Mouse (Mus musculus) neural tube, embryonic 12.5 days (tissue): ENCODE data around the gene Gm42674. TPM values are rescaled to one million over a fixed set of nuclear protein-coding genes. Genes with fewer than 3 reads are reported as not detected.

Source experiments
- ATAC-seq: fragments of 200-750 bp; cut with Nextera tagmentation; 2 replicates; pipeline ENCODE4 v1.8.0; 2017; ENCODE audit warnings: low read depth, mild to moderate bottlenecking, moderate TSS enrichment, moderate library complexity; ENCODE audit not compliant: low FRiP score
- H3K27ac ChIP-seq: fragments of 300-500 bp; sonication (generic); 2 replicates; pipeline ENCODE4 v1.5.1; 2016
- H3K27me3 ChIP-seq: fragments of 300-500 bp; sonication (generic); replicated peaks from 2 replicates; pipeline ENCODE4 v1.6.1; 2016; ENCODE audit warnings: mild to moderate bottlenecking
- H3K36me3 ChIP-seq: fragments of 300-500 bp; sonication (generic); 2 replicates; pipeline ENCODE4 v1.6.1; 2016; ENCODE audit warnings: mild to moderate bottlenecking
- H3K4me1 ChIP-seq: fragments of 300-500 bp; sonication (generic); 2 replicates; pipeline ENCODE4 v1.6.1; 2016
- H3K4me2 ChIP-seq: fragments of 300-500 bp; sonication (generic); replicated peaks from 2 replicates; pipeline ENCODE4 v1.6.1; 2016; ENCODE audit warnings: mild to moderate bottlenecking
- H3K4me3 ChIP-seq: fragments of 300-500 bp; sonication (generic); 2 replicates; pipeline ENCODE4 v1.5.1; 2016
- H3K9ac ChIP-seq: fragments of 300-500 bp; sonication (generic); 2 replicates; pipeline ENCODE4 v1.6.1; 2016; ENCODE audit warnings: mild to moderate bottlenecking
- H3K9me3 ChIP-seq: fragments of 300-500 bp; sonication (generic); 2 replicates; pipeline ENCODE4 v1.6.1; 2016; ENCODE audit warnings: mild to moderate bottlenecking
- WGBS: fragments of 180-500 bp; shearing (Covaris S2); methylation state at CpG from one replicate; pipeline ENCODE4 v1.1.7; 2016; 5-methylcytosine and 5-hydroxymethylcytosine counted together
- polyA plus RNA-seq: library from polyadenylated mRNA; unstranded; fragments of >200 nt; fragmentation: Nextera tagmentation; extraction: Ambion mirVana; gene quantifications from 2 replicates; pipeline ENCODE4 v1.2.1, GENCODE M21; 2016

The Gm42674 gene
- polyA plus RNA-seq, 1 experiment from 2014 or later = not detected

- Histone ChIP-seq H3K27ac (no peak overlapping the region), H3K9me3 (no peaks in the 10 kb centered on the region), H3K4me2 (no peak overlapping the region), H3K4me1 (no peaks in the 10 kb centered on the region), H3K4me3 (no peak overlapping the region), H3K9ac (no peak overlapping the region), H3K36me3 (no peaks in the 10 kb centered on the region), H3K27me3 (no peaks in the 10 kb centered on the region)
- WGBS = 32% methylated on average over 5 of the region's 5 CpGs
- ATAC-seq = no peak
Observed at GRCm38 (mm10) chr3:90585595-90585994, 16.1 kb upstream of the Gm42674 start.

- 85% methylated on average over 15 of the region's 15 CpGs for WGBS
- H3K4me3 ChIP-seq = no peak overlapping the region
Observed at GRCm38 (mm10) chr3:90586016-90586643, 15.6 kb upstream of the Gm42674 start.

GRCm38 (mm10) chr3:90586906-90587305, 14.8 kb upstream of the Gm42674 start:
- 74% methylated on average over 10 of the region's 10 CpGs for WGBS
- ATAC-seq = no peak
- no peaks in the 10 kb centered on the region for H3K4me1 ChIP-seq
- no peaks in the 10 kb centered on the region for H3K36me3 ChIP-seq
- no peak overlapping the region for H3K4me2 ChIP-seq
- H3K9ac ChIP-seq = no peak overlapping the region
- H3K4me3 ChIP-seq = no peak overlapping the region
- H3K9me3 ChIP-seq = no peaks in the 10 kb centered on the region
- no peaks in the 10 kb centered on the region for H3K27me3 ChIP-seq
- H3K27ac ChIP-seq = no peak overlapping the region

More at GRCm38 (mm10) chr3:90586016-90586643, 15.6 kb upstream of the Gm42674 start:
- Histone ChIP-seq H3K27ac (no peak overlapping the region), H3K9me3 (no peaks in the 10 kb centered on the region), H3K36me3 (no peaks in the 10 kb centered on the region), H3K27me3 (no peaks in the 10 kb centered on the region), H3K4me1 (no peaks in the 10 kb centered on the region), H3K9ac (no peak overlapping the region), H3K4me2 (no peak overlapping the region)
- ATAC-seq = no peak

- 91% methylated on average over 14 of the region's 14 CpGs for WGBS
- Histone ChIP-seq H3K27ac (no peak overlapping the region), H3K4me2 (no peak overlapping the region), H3K27me3 (no peaks in the 10 kb centered on the region), H3K9ac (no peak overlapping the region), H3K4me3 (no peak overlapping the region), H3K9me3 (no peaks in the 10 kb centered on the region), H3K4me1 (no peaks in the 10 kb centered on the region), H3K36me3 (no peaks in the 10 kb centered on the region)
- no peak for ATAC-seq
Observed at GRCm38 (mm10) chr3:90587361-90588101, 14.2 kb upstream of the Gm42674 start.

- ATAC-seq = no peak
- H3K4me1 ChIP-seq = no peaks in the 10 kb centered on the region
- no peak overlapping the region for H3K4me3 ChIP-seq
- no peaks in the 10 kb centered on the region for H3K9me3 ChIP-seq
- no peaks in the 10 kb centered on the region for H3K27me3 ChIP-seq
- no peak overlapping the region for H3K27ac ChIP-seq
- H3K4me2 ChIP-seq = no peak overlapping the region
- 83% methylated on average over 6 of the region's 6 CpGs for WGBS
- no peak overlapping the region for H3K9ac ChIP-seq
- H3K36me3 ChIP-seq = no peaks in the 10 kb centered on the region
Observed at GRCm38 (mm10) chr3:90589390-90589789, 12.3 kb upstream of the Gm42674 start.

- no peak within 1 kb of the TSS for H3K27ac ChIP-seq
- no peak within 1 kb of the TSS for H3K4me3 ChIP-seq
- no peaks in the 10 kb centered on the region for H3K4me1 ChIP-seq
- no peak within 1 kb of the TSS for H3K4me2 ChIP-seq
- 91% methylated on average over 8 of the region's 8 CpGs for WGBS
- ATAC-seq = no peak
- H3K36me3 ChIP-seq = no peaks in the 10 kb centered on the region
- H3K9me3 ChIP-seq = no peaks in the 10 kb centered on the region
- no peak within 1 kb of the TSS for H3K9ac ChIP-seq
- H3K27me3 ChIP-seq = no peaks in the 10 kb centered on the region
Observed at GRCm38 (mm10) chr3:90589947-90590346, 11.8 kb upstream of the Gm42674 start, which contains the start of gene S100a2. Gene S100a2 (plus strand): TSS chr3:90590247.

GRCm38 (mm10) chr3:90594466-90594865, 7.2 kb upstream of the Gm42674 start:
- Histone ChIP-seq H3K4me2 (no peak overlapping the region), H3K4me1 (no peaks in the 10 kb centered on the region), H3K27ac (no peak overlapping the region), H3K27me3 (no peaks in the 10 kb centered on the region), H3K36me3 (no peaks in the 10 kb centered on the region), H3K9me3 (no peaks in the 10 kb centered on the region), H3K4me3 (no peak overlapping the region), H3K9ac (no peak overlapping the region)
- 79% methylated on average over 1 of the region's 1 CpGs for WGBS
- no peak for ATAC-seq

- 74% methylated on average over 5 of the region's 5 CpGs for WGBS
- no peak for ATAC-seq
Observed at GRCm38 (mm10) chr3:90595556-90595955, 6.1 kb upstream of the Gm42674 start.

GRCm38 (mm10) chr3:90596810-90597209, 4.9 kb upstream of the Gm42674 start:
- H3K27ac ChIP-seq = no peak overlapping the region
- H3K9ac ChIP-seq = no peak overlapping the region
- H3K27me3 ChIP-seq = no peaks in the 10 kb centered on the region
- no peaks in the 10 kb centered on the region for H3K4me1 ChIP-seq
- WGBS = 91% methylated on average over 6 of the region's 6 CpGs
- ATAC-seq = no peak
- H3K4me2 ChIP-seq = no peak overlapping the region
- no peaks in the 10 kb centered on the region for H3K36me3 ChIP-seq
- H3K9me3 ChIP-seq = no peaks in the 10 kb centered on the region
- no peak overlapping the region for H3K4me3 ChIP-seq

More at GRCm38 (mm10) chr3:90595556-90595955, 6.1 kb upstream of the Gm42674 start:
- no peak overlapping the region for H3K4me3 ChIP-seq
- H3K9me3 ChIP-seq = no peaks in the 10 kb centered on the region
- H3K4me1 ChIP-seq = no peaks in the 10 kb centered on the region
- H3K27ac ChIP-seq = no peak overlapping the region
- H3K27me3 ChIP-seq = no peaks in the 10 kb centered on the region
- no peak overlapping the region for H3K9ac ChIP-seq
- no peaks in the 10 kb centered on the region for H3K36me3 ChIP-seq
- no peak overlapping the region for H3K4me2 ChIP-seq

- Histone ChIP-seq H3K4me2 (no peak overlapping the region), H3K9ac (no peak overlapping the region), H3K27me3 (no peaks in the 10 kb centered on the region), H3K36me3 (no peaks in the 10 kb centered on the region), H3K4me3 (no peak overlapping the region), H3K4me1 (no peaks in the 10 kb centered on the region), H3K27ac (no peak overlapping the region), H3K9me3 (no peaks in the 10 kb centered on the region)
- whole genome bisulfite sequencing = 72% methylated on average over 6 of the region's 6 CpGs
- ATAC-seq = no peak
Observed at GRCm38 (mm10) chr3:90597736-90598135, 4.0 kb upstream of the Gm42674 start.

- Histone ChIP-seq H3K27me3 (no peaks in the 10 kb centered on the region), H3K9ac (no peak overlapping the region), H3K27ac (no peak overlapping the region), H3K36me3 (no peaks in the 10 kb centered on the region), H3K4me3 (no peak overlapping the region), H3K9me3 (no peaks in the 10 kb centered on the region), H3K4me1 (no peaks in the 10 kb centered on the region), H3K4me2 (no peak overlapping the region)
- WGBS = 88% methylated on average over 4 of the region's 4 CpGs
- ATAC-seq = no peak
Observed at GRCm38 (mm10) chr3:90598212-90598611, 3.5 kb upstream of the Gm42674 start.

- Histone ChIP-seq H3K9ac (no peak overlapping the region), H3K4me1 (0 out of 2 replicates have a peak, but pooled peaks cover 4% of the 10 kb centered on the region), H3K9me3 (no peaks in the 10 kb centered on the region), H3K4me3 (no peak overlapping the region), H3K27ac (no peak overlapping the region), H3K4me2 (no peak overlapping the region), H3K36me3 (no peaks in the 10 kb centered on the region), H3K27me3 (no peaks in the 10 kb centered on the region)
- ATAC-seq = no peak
- 75% methylated on average over 3 of the region's 3 CpGs for WGBS
Observed at GRCm38 (mm10) chr3:90599401-90599800, 2.3 kb upstream of the Gm42674 start.
